Mouse (Mus musculus) intestine, embryonic 15.5 days (tissue): ENCODE data around the gene Prr18. TPM values are rescaled to one million over a fixed set of nuclear protein-coding genes. Genes with fewer than 3 reads are reported as not detected.

Experiments
- ATAC-seq: fragments of 200-750 bp; cut with Nextera tagmentation; 2 replicates; pipeline ENCODE4 v1.8.0; 2017; ENCODE audit warnings: moderate TSS enrichment, moderate library complexity
- H3K27ac ChIP-seq: fragments of 300-500 bp; sonication (generic); 2 replicates; pipeline ENCODE4 v1.5.1; 2015; ENCODE audit warnings: mild to moderate bottlenecking, inconsistent platforms
- H3K27me3 ChIP-seq: fragments of 300-500 bp; sonication (generic); replicated peaks from 2 replicates; pipeline ENCODE4 v1.6.1; 2015; ENCODE audit warnings: inconsistent platforms
- H3K36me3 ChIP-seq: fragments of 300-500 bp; sonication (generic); 2 replicates; pipeline ENCODE4 v1.6.1; 2015; ENCODE audit warnings: inconsistent platforms
- H3K4me1 ChIP-seq: fragments of 300-500 bp; sonication (generic); replicated peaks from 2 replicates; pipeline ENCODE4 v1.6.1; 2015; ENCODE audit warnings: inconsistent platforms
- H3K4me2 ChIP-seq: fragments of 300-500 bp; sonication (generic); replicated peaks from 2 replicates; pipeline ENCODE4 v1.6.1; 2015; ENCODE audit warnings: mild to moderate bottlenecking, inconsistent platforms
- H3K4me3 ChIP-seq: fragments of 300-500 bp; sonication (generic); replicated peaks from 2 replicates; pipeline ENCODE4 v1.5.1; 2015; ENCODE audit warnings: inconsistent platforms
- H3K9ac ChIP-seq: fragments of 300-500 bp; sonication (generic); 2 replicates; pipeline ENCODE4 v1.6.1; 2015; ENCODE audit warnings: inconsistent platforms
- H3K9me3 ChIP-seq: fragments of 300-500 bp; sonication (generic); 2 replicates; pipeline ENCODE4 v1.6.1; 2016; ENCODE audit warnings: inconsistent platforms
- WGBS: fragments of 180-500 bp; shearing (Covaris S2); methylation state at CpG from one replicate; pipeline ENCODE4 v1.1.7; 2015; 5-methylcytosine and 5-hydroxymethylcytosine counted together
- polyA plus RNA-seq: library from polyadenylated mRNA; unstranded; fragments of >200 nt; fragmentation: Nextera tagmentation; extraction: Ambion mirVana; gene quantifications from 2 replicates; pipeline ENCODE4 v1.2.1, GENCODE M21; 2015

Prr18 gene
- polyA plus RNA-seq, 1 experiment from 2014 or later = 0.39 TPM

DNA sequence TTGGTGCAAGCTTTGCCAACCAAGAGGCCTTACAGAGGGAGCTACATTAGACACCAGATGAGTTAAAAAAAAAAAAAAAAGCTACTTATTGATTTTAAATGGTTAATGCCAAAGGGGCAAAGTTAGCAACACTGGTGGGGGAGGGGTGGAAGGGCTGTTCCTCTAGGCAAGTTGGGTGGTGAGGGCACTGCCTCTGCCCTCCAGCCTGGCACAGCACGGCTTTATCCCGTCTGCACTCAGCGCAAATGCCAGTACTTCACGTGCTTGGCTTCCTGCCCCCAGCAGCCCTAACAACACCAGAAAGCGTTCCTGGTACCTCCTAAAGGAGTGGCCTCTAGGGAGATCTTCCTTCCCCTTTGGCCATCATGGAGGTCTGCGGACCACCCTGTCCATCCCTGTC is 6.2 kb downstream of the Prr18 start:
- Histone ChIP-seq H3K27ac (no peak overlapping the region), H3K4me3 (no peak overlapping the region), H3K27me3 (peaks cover 42% of the 10 kb centered on the region), H3K4me2 (no peak overlapping the region), H3K9me3 (no peaks in the 10 kb centered on the region), H3K36me3 (no peaks in the 10 kb centered on the region), H3K4me1 (peaks cover 15% of the 10 kb centered on the region), H3K9ac (no peak overlapping the region)
- WGBS = 76% methylated on average over 6 of the region's 6 CpGs
- no peak for ATAC-seq

DNA sequence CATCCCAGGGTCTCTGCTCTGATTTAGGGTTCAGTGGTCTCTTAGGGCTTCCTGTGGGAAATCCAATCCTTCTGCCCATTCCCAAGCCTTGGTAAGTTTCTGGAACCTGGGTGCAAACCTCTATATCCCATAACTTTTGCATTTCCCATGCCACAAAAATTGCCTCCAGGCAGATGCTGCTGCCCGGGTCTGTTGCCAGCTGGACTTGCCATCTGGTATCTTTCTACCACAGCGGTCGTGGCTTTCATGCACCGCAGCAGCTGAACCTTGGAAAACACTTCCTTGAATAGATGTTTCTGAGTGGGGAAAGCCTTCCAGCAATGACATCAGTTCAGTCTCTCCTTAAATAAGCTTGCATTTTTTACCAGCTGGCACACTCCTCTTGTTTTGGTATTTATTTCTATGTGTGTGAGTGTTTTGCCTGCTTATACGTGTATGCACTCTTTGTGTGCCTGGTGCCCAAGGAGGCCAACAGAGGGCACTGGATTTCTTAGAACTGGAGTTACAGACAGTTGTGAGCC is 10.6 kb downstream of the Prr18 start:
- Histone ChIP-seq H3K9me3 (no peaks in the 10 kb centered on the region), H3K4me1 (no peaks in the 10 kb centered on the region), H3K27me3 (0 out of 2 replicates have a peak, but pooled peaks cover under 1% of the 10 kb centered on the region), H3K4me2 (no peak overlapping the region), H3K9ac (no peak overlapping the region), H3K27ac (no peak overlapping the region), H3K4me3 (no peak overlapping the region), H3K36me3 (no peaks in the 10 kb centered on the region)
- ATAC-seq = no peak
- WGBS = 74% methylated on average over 5 of the region's 5 CpGs

DNA sequence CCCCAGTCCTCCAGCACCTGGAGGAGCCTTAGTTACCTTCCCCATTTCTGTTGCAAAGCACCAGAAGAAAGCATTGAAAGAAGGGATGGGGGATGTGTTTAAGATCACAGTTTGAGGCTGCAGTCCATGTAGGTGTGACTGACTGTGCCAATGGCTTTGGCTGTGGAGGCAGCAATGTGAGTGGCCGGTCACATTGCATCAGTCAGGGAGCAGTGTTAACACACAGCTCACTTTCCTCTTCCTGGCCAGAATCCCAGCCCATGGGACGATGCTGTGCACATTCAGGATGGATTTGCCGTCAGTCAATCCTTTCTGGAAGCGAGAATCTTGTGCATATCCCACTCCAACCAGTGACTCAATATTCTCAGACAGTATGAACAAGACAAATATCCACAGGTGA is 11.7 kb downstream of the Prr18 start:
- 84% methylated on average over 4 of the region's 4 CpGs for WGBS
- H3K36me3 ChIP-seq = no peaks in the 10 kb centered on the region
- H3K9ac ChIP-seq = no peak overlapping the region
- no peaks in the 10 kb centered on the region for H3K27me3 ChIP-seq
- no peaks in the 10 kb centered on the region for H3K4me1 ChIP-seq
- no peaks in the 10 kb centered on the region for H3K9me3 ChIP-seq
- no peak for ATAC-seq
- H3K4me3 ChIP-seq = no peak overlapping the region
- H3K4me2 ChIP-seq = no peak overlapping the region
- H3K27ac ChIP-seq = no peak overlapping the region

DNA sequence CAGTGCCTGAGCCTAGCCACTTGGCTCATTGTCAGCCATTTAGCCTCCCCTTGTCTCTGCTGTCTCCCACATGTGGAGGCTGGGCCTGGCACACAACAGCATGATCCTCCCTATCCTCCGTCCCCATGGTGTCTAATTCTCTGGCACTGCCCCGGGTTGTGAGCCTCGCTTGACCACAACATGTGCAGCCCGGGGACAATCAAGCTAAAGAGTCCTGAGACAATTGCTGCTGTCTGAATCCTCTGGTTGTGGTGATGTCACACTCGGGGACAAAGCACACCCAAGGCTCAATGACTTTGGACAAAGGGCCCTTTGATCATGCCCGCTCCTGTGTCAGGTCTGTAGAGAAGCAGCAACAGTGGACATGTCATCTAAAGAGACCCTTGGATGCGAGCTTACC is 13.8 kb downstream of the Prr18 start:
- no peaks in the 10 kb centered on the region for H3K4me1 ChIP-seq
- no peak overlapping the region for H3K9ac ChIP-seq
- no peak overlapping the region for H3K4me2 ChIP-seq
- no peaks in the 10 kb centered on the region for H3K27me3 ChIP-seq
- 0 out of 2 replicates have a peak, but pooled peaks cover 3% of the 10 kb centered on the region for H3K9me3 ChIP-seq
- H3K36me3 ChIP-seq = no peaks in the 10 kb centered on the region
- H3K27ac ChIP-seq = no peak overlapping the region
- WGBS = 85% methylated on average over 7 of the region's 7 CpGs
- H3K4me3 ChIP-seq = no peak overlapping the region
- no peak for ATAC-seq

DNA sequence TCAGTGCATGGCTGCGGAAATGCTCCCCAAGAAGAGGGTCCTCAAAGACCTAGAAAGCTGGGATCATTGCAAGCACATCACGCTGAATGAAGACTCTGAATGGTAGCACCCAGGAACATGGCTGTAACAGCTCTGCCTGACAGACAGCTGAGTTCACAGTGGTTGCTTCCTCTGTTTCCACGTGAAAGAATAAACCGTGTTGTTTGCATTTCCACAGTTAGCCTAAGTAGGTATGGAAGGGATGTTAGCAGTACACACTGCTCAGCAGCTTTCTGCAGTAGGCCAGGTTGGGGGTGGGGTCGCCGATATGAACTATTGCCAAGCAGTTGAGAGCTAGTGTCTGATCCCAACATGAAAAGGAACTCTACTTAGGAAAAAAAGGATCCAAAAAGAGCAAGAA is 18.4 kb downstream of the Prr18 start, which contains the start of gene T2:
TSS of gene T2 (plus strand) at position 301 of the 400 bp plus-strand sequence.
- 0 out of 2 replicates have a peak, but pooled peaks cover 3% of the 10 kb centered on the region for H3K9me3 ChIP-seq
- ATAC-seq = no peak
- WGBS = 76% methylated on average over 6 of the region's 6 CpGs
- H3K27ac ChIP-seq = no peak within 1 kb of the TSS
- H3K36me3 ChIP-seq = no peaks in the 10 kb centered on the region
- H3K9ac ChIP-seq = no peak within 1 kb of the TSS
- no peaks in the 10 kb centered on the region for H3K27me3 ChIP-seq
- H3K4me1 ChIP-seq = no peaks in the 10 kb centered on the region
- no peak within 1 kb of the TSS for H3K4me2 ChIP-seq
- no peak within 1 kb of the TSS for H3K4me3 ChIP-seq

DNA sequence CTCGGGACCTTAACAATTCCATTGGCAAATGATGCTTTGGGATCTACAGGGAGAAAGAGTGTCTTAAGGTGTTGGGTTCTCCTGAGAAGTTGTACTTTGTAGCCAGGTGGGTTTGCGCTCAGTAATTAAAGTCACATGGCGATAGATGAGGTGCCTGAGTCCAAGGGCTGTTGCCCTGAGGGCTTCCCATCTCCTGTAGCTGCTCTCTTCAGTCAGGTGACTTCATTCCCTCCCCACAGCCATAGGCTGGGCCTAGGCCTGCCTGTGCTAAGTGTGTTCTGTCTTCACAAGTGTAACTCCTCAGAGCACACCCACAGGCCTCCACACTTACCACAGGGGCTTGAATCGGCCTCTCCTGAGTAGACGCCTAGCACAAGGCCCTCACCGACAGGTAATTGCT is 20.2 kb downstream of the Prr18 start:
- Histone ChIP-seq H3K4me1 (0 out of 2 replicates have a peak, but pooled peaks cover 2% of the 10 kb centered on the region), H3K9me3 (0 out of 2 replicates have a peak, but pooled peaks cover 3% of the 10 kb centered on the region), H3K27ac (no peak overlapping the region), H3K4me2 (no peak overlapping the region), H3K9ac (no peak overlapping the region), H3K4me3 (no peak overlapping the region), H3K36me3 (no peaks in the 10 kb centered on the region), H3K27me3 (no peaks in the 10 kb centered on the region; the same call in 1 of the 2 replicates)
- WGBS = 81% methylated on average over 6 of the region's 6 CpGs
- ATAC-seq = peak; percentile 89

DNA sequence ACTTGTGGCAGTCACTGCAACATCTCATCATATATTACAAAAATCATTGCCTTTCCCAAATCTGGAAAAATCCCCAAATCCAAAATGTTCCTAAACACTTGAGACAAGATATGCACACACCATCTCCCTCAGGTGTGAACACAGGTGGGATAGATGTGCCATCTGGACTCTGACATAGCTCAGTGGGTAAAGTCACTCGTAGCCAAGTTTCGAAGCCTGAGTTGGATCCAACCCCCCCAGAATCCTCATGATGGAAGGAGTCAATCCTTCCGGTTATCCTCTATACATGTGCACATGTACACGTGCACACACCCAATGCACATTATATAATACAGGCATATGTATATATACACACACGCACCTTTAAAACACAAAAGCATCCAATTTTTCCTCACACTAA is 23.6 kb downstream of the Prr18 start:
- 92% methylated on average over 5 of the region's 5 CpGs for WGBS
- ATAC-seq = no peak
- Histone ChIP-seq H3K36me3 (no peaks in the 10 kb centered on the region), H3K4me2 (no peak overlapping the region), H3K9me3 (no peaks in the 10 kb centered on the region), H3K4me3 (no peak overlapping the region), H3K27me3 (no peaks in the 10 kb centered on the region; the same call in 1 of the 2 replicates), H3K4me1 (0 out of 2 replicates have a peak, but pooled peaks cover 2% of the 10 kb centered on the region), H3K27ac (no peak overlapping the region), H3K9ac (no peak overlapping the region)

DNA sequence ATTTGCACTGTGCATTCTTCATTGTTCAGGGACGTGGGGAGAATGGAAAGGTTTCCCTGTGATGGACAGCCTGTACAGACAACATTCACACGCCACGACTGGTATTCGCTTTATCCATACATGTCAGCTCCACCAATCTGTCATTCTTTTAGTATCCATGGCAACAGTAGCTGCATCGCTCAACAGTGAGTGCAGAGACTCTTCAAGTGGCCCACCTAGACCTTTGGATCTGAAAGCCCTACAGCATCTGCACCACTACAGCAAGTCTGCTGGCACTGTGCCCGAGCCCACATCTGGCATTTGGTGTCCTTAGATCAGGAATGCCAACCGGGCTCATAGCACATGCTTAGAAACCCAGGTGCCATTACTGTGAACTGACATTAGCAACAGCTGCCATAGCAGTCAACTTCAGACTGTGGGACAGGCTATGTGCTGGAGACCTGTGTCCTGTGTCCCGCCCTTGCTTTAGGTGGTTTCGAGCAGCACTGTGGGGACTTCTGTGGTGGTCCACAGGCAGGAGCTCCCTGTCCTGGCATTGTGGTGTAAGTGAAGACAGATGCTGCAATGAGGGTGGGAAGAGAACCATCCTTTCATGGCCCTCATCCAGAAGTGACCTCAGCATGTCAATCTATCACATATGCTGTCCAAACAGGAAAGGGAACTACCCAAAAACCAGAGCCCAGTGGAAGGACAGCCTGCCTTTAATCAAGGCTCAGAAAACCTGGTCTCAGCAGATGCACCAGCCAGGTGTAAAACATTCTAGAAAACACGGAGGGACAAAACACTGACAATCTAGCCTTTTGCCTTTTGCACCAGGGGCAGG is 24.2 kb downstream of the Prr18 start:
- Histone ChIP-seq H3K9ac (no peak overlapping the region), H3K4me1 (0 out of 2 replicates have a peak, but pooled peaks cover 2% of the 10 kb centered on the region), H3K27me3 (no peaks in the 10 kb centered on the region; the same call in 1 of the 2 replicates), H3K4me2 (no peak overlapping the region), H3K9me3 (no peaks in the 10 kb centered on the region), H3K27ac (no peak overlapping the region), H3K4me3 (no peak overlapping the region), H3K36me3 (no peaks in the 10 kb centered on the region)
- 75% methylated on average over 10 of the region's 10 CpGs for WGBS
- no peak for ATAC-seq

DNA sequence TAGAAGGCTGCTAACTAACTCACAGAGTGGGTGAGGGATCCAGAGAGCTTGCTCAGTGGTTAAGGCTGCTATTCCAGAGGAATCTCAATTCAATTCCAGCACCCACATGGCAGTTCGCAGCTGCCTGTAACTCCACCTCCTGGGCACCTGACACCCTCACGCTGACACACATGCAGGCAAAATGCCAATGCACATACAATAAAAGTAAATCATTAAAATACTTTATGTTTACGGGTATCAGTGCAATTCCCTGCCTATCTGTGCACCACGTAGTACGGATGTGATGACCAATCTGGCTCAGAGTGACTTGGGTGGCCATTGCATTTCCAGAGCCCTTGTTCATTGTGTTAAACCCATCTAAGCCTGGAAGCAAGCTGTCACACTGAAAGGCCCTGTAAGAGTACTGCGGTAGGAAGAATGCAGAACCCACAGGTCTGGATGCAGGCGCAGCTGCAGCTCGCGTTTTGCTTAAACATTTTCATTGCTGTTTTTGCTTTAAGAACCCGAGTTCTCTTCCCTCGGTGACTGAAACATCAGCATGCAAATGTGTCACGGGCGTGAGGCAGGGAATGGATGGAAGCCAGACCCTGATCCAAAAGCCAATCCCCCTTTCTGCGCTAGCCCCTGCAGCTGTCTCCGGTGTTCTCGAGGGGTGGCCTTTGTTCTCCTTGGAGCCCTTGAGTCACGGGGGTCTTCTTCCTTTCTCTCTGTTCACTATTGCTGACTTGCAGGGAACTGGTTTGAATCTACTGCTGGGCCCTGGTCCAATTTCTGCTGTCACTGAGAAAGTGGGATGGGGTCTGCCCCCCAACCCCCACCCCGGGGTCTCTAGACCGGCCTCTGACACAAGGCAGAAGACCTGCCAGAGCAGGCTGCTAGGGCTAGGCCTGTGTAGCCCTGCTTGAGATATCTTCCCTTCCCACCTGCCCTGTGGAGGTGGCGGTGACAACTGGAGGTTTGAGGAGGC is 30.5 kb downstream of the Prr18 start:
- Histone ChIP-seq H3K27me3 (no peaks in the 10 kb centered on the region), H3K4me3 (no peak overlapping the region), H3K9ac (no peak overlapping the region), H3K4me1 (peaks cover 17% of the 10 kb centered on the region), H3K4me2 (peak overlapping the region; percentile 40), H3K9me3 (no peaks in the 10 kb centered on the region), H3K27ac (peak overlapping the region; percentile 36; the same call in 1 of the 2 replicates), H3K36me3 (no peaks in the 10 kb centered on the region)
- 19% methylated on average over 20 of the region's 20 CpGs for WGBS
- peak; percentile 80 for ATAC-seq

DNA sequence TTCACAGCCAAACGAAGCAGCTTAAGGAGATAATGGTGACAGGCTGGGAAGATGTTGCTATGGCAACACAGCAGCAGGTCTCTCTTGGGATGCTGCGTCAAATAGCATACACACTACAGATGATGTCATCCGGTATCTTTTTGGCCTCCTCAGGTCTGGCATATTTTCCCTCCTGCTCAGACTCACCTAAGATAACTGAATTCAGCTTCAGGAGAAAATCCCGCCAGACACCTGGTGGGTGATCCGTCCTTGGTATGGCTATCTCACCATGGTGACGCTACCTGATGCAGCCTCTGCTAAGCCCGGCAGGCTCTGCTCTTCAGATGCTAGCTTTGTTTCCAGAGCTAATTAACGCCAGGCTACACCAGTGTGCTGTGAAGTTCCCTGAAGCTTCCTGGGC is 31.3 kb downstream of the Prr18 start:
- no peaks in the 10 kb centered on the region for H3K36me3 ChIP-seq
- H3K27ac ChIP-seq = no peak overlapping the region
- ATAC-seq = no peak

DNA sequence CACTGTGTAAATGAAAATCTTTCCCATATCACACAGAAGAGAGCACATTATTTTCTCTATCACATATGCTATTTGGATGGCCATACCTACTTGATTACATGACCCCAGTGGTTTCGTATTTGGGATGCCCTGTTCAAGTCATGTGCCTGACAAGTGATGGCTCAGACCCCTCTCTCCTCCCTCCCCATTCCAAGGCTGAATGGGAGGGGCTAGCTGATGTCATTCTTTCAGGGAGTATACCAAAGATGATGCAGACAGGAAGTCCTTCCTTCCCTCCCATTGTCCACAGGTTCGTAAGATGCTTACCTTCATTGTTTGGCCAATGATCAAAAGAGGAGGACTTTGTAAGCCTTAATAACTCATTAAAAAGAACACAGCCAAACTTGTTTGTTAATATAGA is 31.9 kb downstream of the Prr18 start:
- Histone ChIP-seq H3K27me3 (no peaks in the 10 kb centered on the region), H3K4me1 (peaks cover 17% of the 10 kb centered on the region), H3K9me3 (no peaks in the 10 kb centered on the region), H3K36me3 (no peaks in the 10 kb centered on the region), H3K9ac (no peak overlapping the region), H3K4me2 (no peak overlapping the region), H3K27ac (no peak overlapping the region), H3K4me3 (no peak overlapping the region)
- 61% methylated on average over 2 of the region's 2 CpGs for WGBS
- ATAC-seq = no peak

More for the DNA sequence above, 31.3 kb downstream of the Prr18 start:
- H3K9ac ChIP-seq = no peak overlapping the region
- H3K4me1 ChIP-seq = peaks cover 17% of the 10 kb centered on the region
- no peaks in the 10 kb centered on the region for H3K9me3 ChIP-seq
- no peak overlapping the region for H3K4me2 ChIP-seq
- no peak overlapping the region for H3K4me3 ChIP-seq
- no peaks in the 10 kb centered on the region for H3K27me3 ChIP-seq
- 34% methylated on average over 8 of the region's 8 CpGs for WGBS
